Mouse (Mus musculus) liver, embryonic 16.5 days (tissue): ENCODE data around the gene Mrps14. TPM values are rescaled to one million over a fixed set of nuclear protein-coding genes. Genes with fewer than 3 reads are reported as not detected.

Source experiments
- ATAC-seq: fragments of 200-750 bp; cut with Nextera tagmentation; 2 replicates; pipeline ENCODE4 v1.8.0; 2017; ENCODE audit warnings: low read depth, mild to moderate bottlenecking, moderate number of reproducible peaks, moderate library complexity
- H3K27ac ChIP-seq: fragments of 300-500 bp; sonication (generic); 2 replicates; pipeline ENCODE4 v1.5.1; 2014; ENCODE audit warnings: mild to moderate bottlenecking, low read length
- H3K27me3 ChIP-seq: fragments of 300-500 bp; sonication (generic); 2 replicates; pipeline ENCODE4 v1.6.1; 2014; ENCODE audit warnings: low read depth, low read length, mixed read lengths; ENCODE audit not compliant: control insufficient read depth, insufficient read depth
- H3K36me3 ChIP-seq: fragments of 300-500 bp; sonication (generic); 2 replicates; pipeline ENCODE4 v1.6.1; 2014; ENCODE audit warnings: mild to moderate bottlenecking; ENCODE audit not compliant: control insufficient read depth, insufficient read depth
- H3K4me1 ChIP-seq: fragments of 300-500 bp; sonication (generic); 2 replicates; pipeline ENCODE4 v1.6.1; 2014; ENCODE audit warnings: low read depth, low read length, mixed read lengths; ENCODE audit not compliant: control insufficient read depth
- H3K4me2 ChIP-seq: fragments of 300-500 bp; sonication (generic); 2 replicates; pipeline ENCODE4 v1.6.1; 2014; ENCODE audit warnings: low read depth, low read length, mixed read lengths
- H3K4me3 ChIP-seq: fragments of 300-500 bp; sonication (generic); 2 replicates; pipeline ENCODE4 v1.5.1; 2014; ENCODE audit warnings: low read depth, mild to moderate bottlenecking, low read length
- H3K9ac ChIP-seq: fragments of 300-500 bp; sonication (generic); 2 replicates; pipeline ENCODE4 v1.6.1; 2014; ENCODE audit warnings: low read depth, low read length
- H3K9me3 ChIP-seq: fragments of 300-500 bp; sonication (generic); replicated peaks from 2 replicates; pipeline ENCODE4 v1.6.1; 2016; ENCODE audit warnings: low read length; ENCODE audit not compliant: control insufficient read depth
- whole genome bisulfite sequencing: fragments of 180-500 bp; shearing (Covaris S2); extraction: QIAGEN DNeasy Blood & Tissue Kit; methylation state at CpG from one replicate; pipeline ENCODE4 v1.1.7; 2014; ENCODE audit not compliant: insufficient replicate concordance; 5-methylcytosine and 5-hydroxymethylcytosine counted together
- polyA plus RNA-seq: library from polyadenylated mRNA; unstranded; fragments of >200 nt; fragmentation: Nextera tagmentation; extraction: Ambion mirVana; gene quantifications from 2 replicates; pipeline ENCODE4 v1.2.1, GENCODE M21; 2015

The Mrps14 gene
- polyA plus RNA-seq, 1 experiment from 2014 or later: 152 TPM

GRCm38 (mm10) chr1:160238852-160239443 is 43.9 kb downstream of the Mrps14 start:
- ATAC-seq: no peak
- no peak overlapping the region for H3K27ac ChIP-seq
- no peak overlapping the region for H3K9ac ChIP-seq
- no peak overlapping the region for H3K4me3 ChIP-seq
- WGBS: 89% methylated on average over 1 of the region's 1 CpGs
- H3K9me3 ChIP-seq: no peaks in the 10 kb centered on the region
- H3K27me3 ChIP-seq: no peaks in the 10 kb centered on the region
- no peaks in the 10 kb centered on the region for H3K36me3 ChIP-seq
- H3K4me1 ChIP-seq: no peaks in the 10 kb centered on the region
- H3K4me2 ChIP-seq: no peak overlapping the region

GRCm38 (mm10) chr1:160240091-160240490 is 45.1 kb downstream of the Mrps14 start:
- Histone ChIP-seq H3K4me2 (no peak overlapping the region), H3K9ac (no peak overlapping the region), H3K27ac (no peak overlapping the region), H3K27me3 (no peaks in the 10 kb centered on the region), H3K4me3 (no peak overlapping the region), H3K4me1 (no peaks in the 10 kb centered on the region), H3K9me3 (no peaks in the 10 kb centered on the region), H3K36me3 (no peaks in the 10 kb centered on the region)
- no peak for ATAC-seq
- WGBS: 87% methylated on average over 2 of the region's 2 CpGs

GRCm38 (mm10) chr1:160244689-160245088 is 49.7 kb downstream of the Mrps14 start:
- WGBS: 77% methylated on average over 5 of the region's 5 CpGs
- H3K27ac ChIP-seq: no peak overlapping the region
- no peak overlapping the region for H3K4me3 ChIP-seq
- H3K36me3 ChIP-seq: no peaks in the 10 kb centered on the region
- no peak overlapping the region for H3K9ac ChIP-seq
- H3K4me2 ChIP-seq: no peak overlapping the region
- no peak for ATAC-seq
- no peaks in the 10 kb centered on the region for H3K27me3 ChIP-seq
- no peaks in the 10 kb centered on the region for H3K9me3 ChIP-seq
- H3K4me1 ChIP-seq: no peaks in the 10 kb centered on the region

GRCm38 (mm10) chr1:160245954-160246353 is 50.9 kb downstream of the Mrps14 start:
- ATAC-seq: no peak
- H3K27ac ChIP-seq: no peak overlapping the region
- no peaks in the 10 kb centered on the region for H3K36me3 ChIP-seq
- no peak overlapping the region for H3K9ac ChIP-seq
- H3K4me1 ChIP-seq: no peaks in the 10 kb centered on the region
- H3K4me2 ChIP-seq: no peak overlapping the region
- no peaks in the 10 kb centered on the region for H3K27me3 ChIP-seq
- WGBS: 28% methylated on average over 2 of the region's 2 CpGs
- H3K4me3 ChIP-seq: no peak overlapping the region
- H3K9me3 ChIP-seq: no peaks in the 10 kb centered on the region

GRCm38 (mm10) chr1:160246844-160247243 is 51.8 kb downstream of the Mrps14 start:
- Histone ChIP-seq H3K4me2 (no peak overlapping the region), H3K4me1 (no peaks in the 10 kb centered on the region), H3K9ac (no peak overlapping the region), H3K4me3 (no peak overlapping the region), H3K36me3 (no peaks in the 10 kb centered on the region), H3K27ac (no peak overlapping the region), H3K27me3 (no peaks in the 10 kb centered on the region), H3K9me3 (no peaks in the 10 kb centered on the region)
- WGBS: 51% methylated on average over 4 of the region's 4 CpGs
- no peak for ATAC-seq

GRCm38 (mm10) chr1:160247473-160247872 is 52.5 kb downstream of the Mrps14 start:
- Histone ChIP-seq H3K4me3 (no peak overlapping the region), H3K9ac (no peak overlapping the region), H3K4me2 (no peak overlapping the region), H3K36me3 (no peaks in the 10 kb centered on the region), H3K27me3 (no peaks in the 10 kb centered on the region), H3K4me1 (no peaks in the 10 kb centered on the region), H3K27ac (no peak overlapping the region), H3K9me3 (no peaks in the 10 kb centered on the region)
- ATAC-seq: no peak
- WGBS: 68% methylated on average over 9 of the region's 9 CpGs

GRCm38 (mm10) chr1:160249786-160250185 is 54.8 kb downstream of the Mrps14 start:
- Histone ChIP-seq H3K9ac (no peak overlapping the region), H3K36me3 (no peaks in the 10 kb centered on the region), H3K4me3 (no peak overlapping the region), H3K27ac (no peak overlapping the region), H3K9me3 (no peaks in the 10 kb centered on the region), H3K4me1 (no peaks in the 10 kb centered on the region), H3K27me3 (no peaks in the 10 kb centered on the region), H3K4me2 (no peak overlapping the region)
- 53% methylated on average over 3 of the region's 3 CpGs for WGBS
- ATAC-seq: no peak

GRCm38 (mm10) chr1:160250782-160251181 is 55.8 kb downstream of the Mrps14 start:
- Histone ChIP-seq H3K27me3 (no peaks in the 10 kb centered on the region), H3K27ac (no peak overlapping the region), H3K4me3 (no peak overlapping the region), H3K9me3 (no peaks in the 10 kb centered on the region), H3K4me1 (no peaks in the 10 kb centered on the region), H3K9ac (no peak overlapping the region), H3K36me3 (no peaks in the 10 kb centered on the region), H3K4me2 (no peak overlapping the region)
- 51% methylated on average over 4 of the region's 4 CpGs for WGBS
- no peak for ATAC-seq

GRCm38 (mm10) chr1:160251388-160252007 is 56.5 kb downstream of the Mrps14 start:
- Histone ChIP-seq H3K9me3 (no peaks in the 10 kb centered on the region), H3K27ac (no peak overlapping the region), H3K9ac (no peak overlapping the region), H3K4me1 (no peaks in the 10 kb centered on the region), H3K27me3 (no peaks in the 10 kb centered on the region), H3K4me3 (no peak overlapping the region), H3K36me3 (no peaks in the 10 kb centered on the region), H3K4me2 (no peak overlapping the region)
- ATAC-seq: no peak
- WGBS: 59% methylated on average over 5 of the region's 5 CpGs
